Mouse (Mus musculus) stomach, postnatal 0 days (tissue): ENCODE measurements at regions not wholly inside any gene's neighbourhood (a gene's known extent, or its start where the extent isn't known, plus 50 kb on each side); places are given as distances from the start of the nearest gene placed in this dataset.

Experiments used
- CTCF ChIP-seq: IDR thresholded peaks from 2 replicates; pipeline ENCODE4 v1.5.1; 2016; ENCODE audit warnings: antibody characterized with exemption, low read depth, mild to moderate bottlenecking, moderate library complexity
- EP300 ChIP-seq: optimal IDR thresholded peaks from 2 replicates; pipeline ENCODE3; 2016; ENCODE audit warnings: antibody characterized with exemption

DNA sequence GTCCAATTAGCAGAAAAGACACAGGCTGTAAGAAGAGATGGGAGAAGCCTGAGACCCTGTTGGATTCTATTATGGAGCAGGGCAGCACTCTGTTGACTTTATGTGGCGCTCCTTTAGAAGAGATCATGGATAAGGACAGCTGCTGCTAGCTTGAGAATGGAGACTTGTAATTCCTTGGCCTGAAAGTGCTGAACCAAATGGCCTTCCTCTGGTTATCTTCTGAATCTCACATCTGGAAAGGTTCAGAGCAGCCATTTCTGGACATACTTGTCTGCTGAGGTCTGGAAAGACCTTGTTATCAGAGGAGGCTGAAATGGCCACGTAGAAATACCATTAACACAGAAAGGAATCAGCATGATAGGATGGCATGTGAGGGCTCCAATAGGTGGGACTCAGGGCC, 59.5 kb upstream of the Tnp1 start:
- TF ChIP-seq CTCF (no peak), EP300 (no peak)
